Mouse (Mus musculus) heart, adult 2 months (tissue): ENCODE measurements around the gene Plekha8.

Source experiments
- CTCF ChIP-seq: fragments of 200-600 bp; IDR thresholded peaks from 2 replicates; pipeline ENCODE4 v1.8.1; 2022; ENCODE audit warnings: antibody characterized with exemption, mild to moderate bottlenecking, moderate library complexity
- POLR2A ChIP-seq: fragments of 200-500 bp; IDR thresholded peaks from 2 replicates; pipeline ENCODE4 v1.6.1; 2011; ENCODE audit warnings: mild to moderate bottlenecking, low read depth, low read length, control low read depth; ENCODE audit not compliant: insufficient read depth

- TF ChIP-seq CTCF, result no peak
- no peak for TF ChIP-seq POLR2A
Measured at GRCm38 (mm10) chr6:54566546-54566919, 28.4 kb upstream of the Plekha8 start.
